Comparison of ENCODE assay signal across 21 mouse cellular contexts in the genomic region with DNA sequence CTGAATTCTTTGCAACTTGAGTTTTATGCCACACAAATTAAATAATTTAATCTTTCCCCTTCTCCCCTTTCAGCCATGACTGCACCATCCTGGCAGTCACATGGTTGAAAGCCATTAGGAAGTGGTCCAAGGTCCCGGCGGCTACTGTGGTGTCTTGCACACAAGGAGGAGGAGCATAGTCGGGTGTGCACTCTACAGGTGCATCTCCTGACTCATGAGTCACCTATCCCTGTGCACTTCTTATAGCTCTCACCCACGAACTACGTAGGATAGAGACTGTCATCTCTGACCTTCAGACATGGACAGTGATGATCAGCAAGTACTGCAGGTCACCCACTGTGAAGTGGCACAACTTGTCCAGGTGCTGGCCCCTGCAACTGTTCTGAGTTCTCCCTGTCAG.
DNase-seq lines count a peak whose midpoint lies in the region; ATAC-seq and TF ChIP-seq lines count a peak whose summit lies in the region.
"Had no signal": no experiment of that assay in that cellular context is flagged by ENCODE, and none has a peak within 500 bp of the region (broad histone marks: within the 10 kb centered on the region; RNA-seq: fewer than 3 reads in every experiment).

No protein-coding gene starts in this region.

- no peak overlapping the region for H3K9ac ChIP-seq in heart, embryonic 11.5 days (ENCODE audit: low read depth, low read length)
- H3K9ac ChIP-seq in intestine, postnatal 0 days (ENCODE audit: low read depth, low read length): no peak overlapping the region
- no peak overlapping the region for H3K9ac ChIP-seq in intestine, embryonic 16.5 days (ENCODE audit: low read depth, low read length)

- H3K27ac ChIP-seq in heart, embryonic 11.5 days (ENCODE audit: low read depth, low read length): no peak overlapping the region
- H3K27ac ChIP-seq in intestine, postnatal 0 days (ENCODE audit: low read depth, low read length): no peak overlapping the region
- no peak overlapping the region for H3K27ac ChIP-seq in intestine, embryonic 16.5 days (ENCODE audit: low read length)

- H3K9me3 ChIP-seq in heart, embryonic 11.5 days (replicated peaks; ENCODE audit: control insufficient read depth, low read length): no peaks in the 10 kb centered on the region
- H3K9me3 ChIP-seq in intestine, postnatal 0 days (ENCODE audit: control insufficient read depth): no peaks in the 10 kb centered on the region
- H3K9me3 ChIP-seq in intestine, embryonic 16.5 days (ENCODE audit: control insufficient read depth, low read length): no peaks in the 10 kb centered on the region
- H3K9me3 ChIP-seq: G1E had no signal

- peak; percentile 85 for DNase-seq in heart, adult 11 months
- peak; percentile 21 for DNase-seq in fat pad, adult 2 months (ENCODE audit: extremely low read depth, low read depth, low spot score)
- no peak for DNase-seq in kidney, adult 18-20 months
- DNase-seq: adrenal gland, adult 2 months; adrenal gland, adult 8-10 months; adrenal gland, postnatal 10 days; adrenal gland, postnatal 14 days; adrenal gland, postnatal 25 days; adrenal gland, postnatal 36 days; B cell, adult 2 months; cerebellum, adult 11 months; cerebellum, adult 11-12 months; cerebellum, adult 18-20 months had no signal

- 86% methylated on average over 5 of the region's 5 CpGs for WGBS in heart, embryonic 11.5 days (ENCODE audit: insufficient replicate concordance)
- 46% methylated on average over 5 of the region's 5 CpGs for WGBS in intestine, postnatal 0 days
- WGBS in intestine, embryonic 16.5 days: 78% methylated on average over 5 of the region's 5 CpGs

- no peak overlapping the region for H3K4me3 ChIP-seq in heart, embryonic 11.5 days (ENCODE audit: low read depth, low read length)
- no peak overlapping the region for H3K4me3 ChIP-seq in intestine, postnatal 0 days (ENCODE audit: low read depth, low read length)
- no peak overlapping the region for H3K4me3 ChIP-seq in intestine, embryonic 16.5 days (ENCODE audit: low read length)

- no peaks in the 10 kb centered on the region for H3K36me3 ChIP-seq in heart, embryonic 11.5 days (ENCODE audit: control insufficient read depth, insufficient read depth, low read length)
- no peaks in the 10 kb centered on the region for H3K36me3 ChIP-seq in intestine, postnatal 0 days (ENCODE audit: control insufficient read depth, insufficient read depth)
- H3K36me3 ChIP-seq in intestine, embryonic 16.5 days (ENCODE audit: control insufficient read depth, insufficient read depth, low read length): no peaks in the 10 kb centered on the region

- no peaks in the 10 kb centered on the region for H3K27me3 ChIP-seq in heart, embryonic 11.5 days (ENCODE audit: control insufficient read depth, insufficient read depth, low read length)
- no peaks in the 10 kb centered on the region for H3K27me3 ChIP-seq in intestine, postnatal 0 days (replicated peaks; ENCODE audit: control insufficient read depth, insufficient read depth, low read length)
- H3K27me3 ChIP-seq in intestine, embryonic 16.5 days (replicated peaks; ENCODE audit: control insufficient read depth, insufficient read depth, low read length): no peaks in the 10 kb centered on the region
- H3K27me3 ChIP-seq: CH12.LX, Patski had no signal

- ATAC-seq in heart, embryonic 11.5 days (replicated peaks; ENCODE audit: insufficient number of reproducible peaks, low FRiP score, low TSS enrichment): no peak
- ATAC-seq in intestine, postnatal 0 days: peak; percentile 53; the same call in 1 of the 2 replicates
- ATAC-seq in intestine, embryonic 16.5 days: no peak; the same call in 1 of the 2 replicates
- ATAC-seq: activated CD4-positive, CD25-positive, alpha-beta regulatory T cell, adult 4 months; CD4-positive, CD25-positive, alpha-beta regulatory T cell, adult 4 months; Patski had no signal

- TF ChIP-seq CTCF in intestine, postnatal 0 days (IDR thresholded peaks at IDR 0.05; ENCODE audit: low read depth): no peak

- peaks cover 18% of the 10 kb centered on the region for H3K4me1 ChIP-seq in heart, embryonic 11.5 days (ENCODE audit: control insufficient read depth, insufficient read depth, low read length)
- H3K4me1 ChIP-seq in intestine, postnatal 0 days (replicated peaks; ENCODE audit: control insufficient read depth, insufficient read depth, low read length): no peaks in the 10 kb centered on the region
- no peaks in the 10 kb centered on the region for H3K4me1 ChIP-seq in intestine, embryonic 16.5 days (ENCODE audit: control insufficient read depth, insufficient read depth, low read length)

- H3K4me2 ChIP-seq in heart, embryonic 11.5 days: no peak overlapping the region
- no peak overlapping the region for H3K4me2 ChIP-seq in intestine, postnatal 0 days (replicated peaks; ENCODE audit: low read depth)
- H3K4me2 ChIP-seq in intestine, embryonic 16.5 days (ENCODE audit: low read depth, low read length): no peak overlapping the region
